Mouse (Mus musculus) cerebellum, adult 11 months (tissue): ENCODE results near the gene Muc4.
A peak's percentile ranks its signal among the peaks of the same experiment; 100 is the strongest.

ENCODE experiments used
- DNase-seq: peaks from one replicate; pipeline ENCODE4 v3.0.0; 2022

The Muc4 gene

GRCm38 (mm10) chr16:32807408-32808185 lies 71.9 kb downstream of the Muc4 start:
- no peak for DNase-seq

GRCm38 (mm10) chr16:32810321-32810720 lies 74.6 kb downstream of the Muc4 start, which contains the start of gene Smbd1:
Gene Smbd1 (minus strand): TSS chr16:32810477.
- no peak for DNase-seq

- DNase-seq = peak; percentile 60
Observed at GRCm38 (mm10) chr16:32812888-32813361, 77.2 kb downstream of the Muc4 start.

DNA sequence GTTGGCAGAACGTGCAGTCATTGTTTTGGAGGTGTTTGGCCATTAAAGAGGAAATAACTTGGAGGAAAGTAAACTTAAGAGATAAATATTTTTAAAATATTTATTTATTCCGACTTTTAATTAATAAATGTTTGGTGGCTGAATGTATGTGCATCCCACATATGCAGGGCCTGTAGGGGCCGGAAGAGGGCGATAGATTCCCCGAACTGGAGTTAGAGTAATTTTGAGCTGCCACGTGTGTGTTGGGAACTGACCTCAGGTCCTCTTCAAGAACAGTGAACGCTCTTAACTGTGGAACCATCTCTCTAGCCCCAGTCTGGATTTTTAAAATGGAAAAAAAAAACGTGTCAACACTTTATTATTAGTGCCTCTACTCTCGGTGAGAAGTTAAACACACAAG lies 77.7 kb downstream of the Muc4 start:
- DNase-seq = no peak

- DNase-seq = no peak
Observed at GRCm38 (mm10) chr16:32813771-32814170, 78.1 kb downstream of the Muc4 start.

GRCm38 (mm10) chr16:32814539-32814938 lies 78.9 kb downstream of the Muc4 start:
- peak; percentile 27 for DNase-seq

GRCm38 (mm10) chr16:32815160-32815605 lies 79.5 kb downstream of the Muc4 start:
- DNase-seq = no peak

- DNase-seq = no peak
Observed at GRCm38 (mm10) chr16:32818036-32818435, 82.3 kb downstream of the Muc4 start.

- no peak for DNase-seq
Observed at GRCm38 (mm10) chr16:32818441-32818840, 82.8 kb downstream of the Muc4 start.

- no peak for DNase-seq
Observed at GRCm38 (mm10) chr16:32821772-32822449, 86.2 kb downstream of the Muc4 start.

DNA sequence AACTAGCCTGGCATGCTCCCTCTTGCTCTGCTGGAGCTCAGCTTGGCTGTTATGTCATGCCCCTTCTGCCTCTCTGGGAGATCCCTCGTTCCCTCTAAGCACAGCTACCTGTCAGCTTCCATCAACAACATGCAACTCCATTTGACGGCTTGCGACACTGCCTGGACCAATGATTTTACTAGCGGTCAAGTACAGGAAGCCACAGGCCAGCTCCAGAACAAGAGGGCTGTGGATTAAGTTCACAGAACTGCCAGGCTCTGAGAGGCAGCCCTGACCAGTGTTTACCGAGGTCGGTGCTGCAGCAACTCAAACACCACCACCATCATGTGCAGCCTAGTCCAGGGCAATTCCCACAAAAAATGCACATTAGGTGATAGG lies 86.8 kb downstream of the Muc4 start:
- no peak for DNase-seq

DNA sequence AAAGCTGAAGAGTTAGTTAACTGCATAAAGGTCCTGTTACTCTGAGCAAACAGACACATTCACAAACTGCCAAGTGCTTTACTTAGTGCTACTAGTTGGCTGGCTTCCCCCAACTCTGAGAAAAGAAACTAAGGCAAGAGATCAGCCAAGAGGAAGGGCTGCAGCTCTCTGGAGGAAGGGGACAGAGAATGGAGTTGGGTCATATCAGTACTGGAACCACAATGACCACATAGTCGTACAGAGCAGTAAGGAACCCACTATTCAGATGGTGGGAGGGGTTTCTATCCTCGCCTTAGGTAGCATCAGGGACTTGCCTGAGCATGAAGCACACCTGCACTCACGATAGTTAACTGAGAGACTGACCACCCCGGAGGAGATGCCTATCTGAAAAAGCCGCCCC lies 87.2 kb downstream of the Muc4 start:
- DNase-seq = no peak

DNA sequence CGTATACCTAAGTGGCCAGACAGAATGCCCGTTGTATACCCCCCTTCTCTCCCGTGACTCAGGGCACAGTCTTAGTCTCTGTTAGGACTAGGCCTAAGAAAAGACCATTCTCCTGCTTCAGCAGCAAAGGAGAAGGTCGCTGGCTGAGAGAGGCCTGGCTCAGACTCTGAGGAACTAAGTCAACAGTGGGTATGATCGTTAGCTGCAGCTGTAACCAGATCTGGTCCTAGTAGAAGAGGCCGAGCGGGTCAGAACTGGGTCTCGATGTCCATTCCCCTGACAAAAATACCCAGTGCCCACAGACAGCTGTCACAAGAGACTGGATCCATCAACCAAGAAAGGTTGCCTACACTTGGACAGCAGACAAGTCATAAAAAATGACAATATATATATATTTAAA lies 87.8 kb downstream of the Muc4 start:
- no peak for DNase-seq

GRCm38 (mm10) chr16:32824061-32824460 lies 88.4 kb downstream of the Muc4 start:
- DNase-seq = no peak

DNA sequence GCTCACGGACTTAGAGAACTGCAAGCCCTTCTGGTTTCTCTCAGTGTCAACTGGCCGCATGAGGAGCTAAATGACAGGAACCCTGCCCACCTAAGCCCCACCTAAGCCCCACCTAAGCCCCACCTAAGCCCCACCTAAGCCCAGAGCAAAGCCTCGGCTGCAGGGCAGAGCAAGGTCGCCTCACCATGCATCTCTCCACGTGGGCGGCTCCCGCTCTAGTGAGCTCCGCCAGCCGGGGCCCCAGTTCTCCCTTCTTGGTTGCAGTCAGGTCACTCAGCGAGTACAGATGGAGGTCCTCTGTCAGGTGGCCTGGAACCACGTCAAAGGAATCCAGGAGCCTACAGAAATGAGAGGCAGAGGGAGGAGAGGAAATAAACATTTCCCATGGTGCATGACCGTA lies 89.7 kb downstream of the Muc4 start:
- no peak for DNase-seq

DNA sequence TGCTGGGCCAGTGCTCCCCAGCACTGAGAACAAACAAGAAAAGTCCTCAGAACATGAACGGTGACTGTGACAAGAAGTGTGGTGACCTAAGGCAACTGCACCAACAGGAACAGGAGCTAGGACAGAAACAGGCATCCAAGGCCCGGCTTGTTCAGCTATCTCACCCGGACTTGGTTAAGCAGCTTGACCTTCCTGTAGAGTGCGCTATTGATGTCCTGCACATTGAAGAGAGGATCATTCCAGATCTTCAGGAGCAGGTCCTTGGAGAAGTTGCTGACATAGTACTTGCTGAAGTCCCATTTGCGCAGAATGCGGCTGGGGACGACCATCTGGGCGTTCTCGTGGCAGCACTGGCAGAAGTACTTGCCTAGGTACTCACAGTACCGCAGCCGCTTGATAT lies 90.8 kb downstream of the Muc4 start:
- DNase-seq = no peak

DNA sequence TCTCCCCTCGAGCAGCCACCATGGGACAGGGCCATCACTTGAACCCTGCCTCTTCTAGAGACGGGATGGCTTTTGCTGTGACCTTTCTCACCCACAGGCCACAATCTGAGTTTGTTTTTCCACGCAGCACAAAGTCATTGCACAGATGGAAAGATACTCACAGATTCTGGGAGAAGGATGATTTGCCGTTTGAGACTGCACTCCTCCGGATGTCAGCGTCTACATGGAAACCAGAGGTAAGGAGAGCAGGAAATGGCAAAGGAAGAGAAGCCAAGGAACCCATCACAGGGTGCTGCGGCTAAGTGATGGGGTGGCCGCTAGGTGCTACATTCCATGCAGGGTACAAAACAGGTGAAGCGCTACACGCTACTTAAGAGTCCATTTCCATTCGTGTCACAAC lies 93.4 kb downstream of the Muc4 start:
- DNase-seq = no peak

DNA sequence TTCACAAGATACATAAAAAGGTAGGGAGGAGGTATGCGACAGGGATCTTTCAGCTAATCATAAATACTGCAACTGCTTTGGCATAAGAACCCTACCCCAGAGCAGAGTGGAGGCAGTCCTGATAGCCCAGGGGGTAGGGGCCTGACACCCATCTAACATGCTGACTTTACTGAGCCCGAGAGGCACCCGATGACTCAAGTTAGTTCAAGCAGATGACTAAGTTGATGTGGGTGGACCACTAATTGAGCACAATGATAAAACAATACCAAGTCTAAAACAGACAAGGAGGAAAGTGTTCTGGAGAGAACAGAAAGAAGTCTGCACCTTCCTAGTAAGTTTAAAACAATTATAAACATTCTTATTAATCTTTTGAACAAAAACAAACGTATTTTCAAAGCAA lies 95.8 kb downstream of the Muc4 start:
- no peak for DNase-seq
